Mouse (Mus musculus): ENCODE measurements around the gene Cntfr.

GRCm38 (mm10) chr4:41715082-41715481 lies 18.2 kb upstream of the Cntfr start:
- TF ChIP-seq CTCF (IDR thresholded peaks at IDR 0.05; ENCODE audit: control insufficient read depth, insufficient read depth, insufficient replicate concordance, low read depth, low read length), result no peak
- no peak for TF ChIP-seq POLR2A (IDR thresholded peaks at IDR 0.05; ENCODE audit: control insufficient read depth, low read depth, low read length)
